ENCODE assay signal across 17 mouse cellular contexts in the genomic region with DNA sequence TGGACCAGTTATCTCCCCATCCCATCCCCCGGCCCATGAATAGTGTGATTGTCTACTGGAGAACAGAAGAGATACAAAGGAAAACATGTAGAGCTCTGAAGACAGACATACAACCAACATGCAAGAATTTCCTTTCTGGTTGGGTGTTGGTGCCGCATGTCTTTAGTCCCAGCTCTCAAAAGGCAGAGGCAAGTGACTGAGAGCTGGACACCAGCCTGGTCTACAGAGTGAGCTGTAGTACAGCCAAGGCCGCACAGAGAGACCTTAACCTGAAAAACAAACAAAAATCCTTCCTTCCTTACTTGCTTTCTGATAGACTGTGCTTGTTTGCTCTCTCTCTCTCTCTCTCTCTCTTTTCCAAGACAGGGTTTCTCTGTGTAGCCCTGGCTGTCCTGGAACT. TPM values are rescaled to one million over a fixed set of nuclear protein-coding genes. Genes with fewer than 3 reads are reported as not detected.
DNase-seq lines count a peak whose midpoint lies in the region.
"Had no signal": no experiment of that assay in that cellular context is flagged by ENCODE, and none has a peak within 500 bp of the region (broad histone marks: within the 10 kb centered on the region; RNA-seq: fewer than 3 reads in every experiment).

No protein-coding gene starts in this region.

- DNase-seq in adrenal gland, adult 2 months: peak; percentile 33
- no peak for DNase-seq in adrenal gland, adult 18-20 months (ENCODE audit: low spot score in 2 of 2)
- peak; percentile 82 for DNase-seq in heart, adult 11 months
- DNase-seq in heart, postnatal 10 days: no peak
- peak; percentile 27 for DNase-seq in induced T-regulatory cell, adult 2 months (ENCODE audit: low read depth)
- DNase-seq in layer of hippocampus, postnatal 36 days: no peak
- DNase-seq: adrenal gland, adult 8-10 months; adrenal gland, postnatal 10 days; adrenal gland, postnatal 14 days; adrenal gland, postnatal 25 days; cerebellum, adult 11 months; cerebellum, adult 11-12 months; cerebellum, adult 18-20 months; cerebellum, adult 2 months; cerebellum, adult 8-10 months had no signal

- intact Hi-C loops in heart, postnatal 10 days (cut with DNase I): no loop called here

RNA-seq across cellular contexts. Expression of a gene that starts 32.5 kb away (rescaled TPM):
- 1 to 10 TPM; 1.1 to 1.8 TPM for total RNA-seq in adrenal gland, adult 2 months (2021)
- polyA plus RNA-seq in adrenal gland, adult 2 months (2012; rRNA removed): 0.29 and 0.30 TPM in 2 replicates
- total RNA-seq in adrenal gland, adult 18-20 months (2021): under 1 TPM in 1 of 2 experiments, not detected in 1; 0.51 TPM
- 1 to 10 TPM; 1.9 to 3.1 TPM for total RNA-seq in heart, postnatal 10 days (2021)
- 1 to 10 TPM; 3.5 to 4.0 TPM for total RNA-seq in layer of hippocampus, postnatal 36 days (2021)
- total RNA-seq: MEL had no signal
- polyA plus RNA-seq: G1E had no signal

Comparison
In these comparisons a context has a peak if more than half of its experiments do, and no peak if none do; other contexts are left out.
1. DNase-seq: peak in adrenal gland, adult 2 months (single experiment), heart, adult 11 months (single experiment) and induced T-regulatory cell, adult 2 months (single experiment); none in adrenal gland, adult 18-20 months (0 of 2), heart, postnatal 10 days (0 of 2) and layer of hippocampus, postnatal 36 days (0 of 2).